Mouse (Mus musculus): ENCODE data around the gene Smurf2. TPM values are rescaled to one million over a fixed set of nuclear protein-coding genes. Genes with fewer than 3 reads are reported as not detected.

Gene Smurf2
- polyA plus RNA-seq (2021; fragmentation: Nextera tagmentation) = 2.4 and 2.8 TPM in 2 replicates
- long read RNA-seq, experiment 1, partial matches to known transcripts = 3 of 14 reads
- long read RNA-seq, experiment 1, other reads (novel, unspliced or antisense) = 11 of 14 reads
- long read RNA-seq, experiment 2, partial matches to known transcripts = 11 of 21 reads
- long read RNA-seq, experiment 2, other reads (novel, unspliced or antisense) = 9 of 21 reads

DNA sequence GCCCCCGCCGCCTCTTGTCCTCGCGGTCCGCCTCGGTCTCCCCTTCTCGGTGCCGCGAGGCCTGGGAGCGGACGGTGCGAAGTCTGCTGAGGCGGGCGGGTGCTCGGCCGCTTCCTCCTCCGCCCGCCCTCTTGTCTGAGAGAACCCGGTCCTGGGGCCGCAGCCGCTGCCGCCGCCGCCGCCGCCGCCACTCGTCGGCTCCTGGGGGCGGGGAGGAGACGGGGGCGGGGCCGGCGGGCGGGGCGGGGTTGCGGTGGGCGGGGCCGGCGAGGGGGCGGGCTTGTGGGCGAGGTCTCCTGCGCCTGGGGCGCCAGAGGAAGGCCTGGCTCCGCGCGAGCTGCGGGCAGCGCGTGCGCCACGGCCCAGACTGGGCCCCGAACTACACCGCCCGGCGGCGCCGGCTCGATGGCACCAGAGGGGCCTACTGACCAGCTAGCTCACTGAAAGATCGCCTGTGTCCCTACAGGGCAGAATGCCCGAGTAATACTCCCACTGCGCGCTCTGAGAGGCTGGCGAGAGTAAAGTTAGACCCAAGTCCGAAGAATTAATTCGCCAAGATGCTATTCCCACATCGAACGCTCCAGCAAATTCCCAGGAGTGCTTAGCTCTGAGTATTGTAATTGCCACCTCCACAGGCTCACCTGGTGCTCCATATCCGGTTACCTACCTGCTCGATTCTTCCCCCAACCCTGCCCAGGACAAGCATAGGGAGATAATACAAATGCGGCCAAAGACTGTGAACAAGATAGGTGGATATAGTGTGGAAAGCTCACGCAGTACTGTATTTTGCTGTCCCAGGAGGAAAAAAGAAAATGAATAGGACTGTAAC is at the start of gene Smurf2:
TSS of gene Smurf2 (minus strand) at position 165 of the 829 bp plus-strand sequence.

DNA sequence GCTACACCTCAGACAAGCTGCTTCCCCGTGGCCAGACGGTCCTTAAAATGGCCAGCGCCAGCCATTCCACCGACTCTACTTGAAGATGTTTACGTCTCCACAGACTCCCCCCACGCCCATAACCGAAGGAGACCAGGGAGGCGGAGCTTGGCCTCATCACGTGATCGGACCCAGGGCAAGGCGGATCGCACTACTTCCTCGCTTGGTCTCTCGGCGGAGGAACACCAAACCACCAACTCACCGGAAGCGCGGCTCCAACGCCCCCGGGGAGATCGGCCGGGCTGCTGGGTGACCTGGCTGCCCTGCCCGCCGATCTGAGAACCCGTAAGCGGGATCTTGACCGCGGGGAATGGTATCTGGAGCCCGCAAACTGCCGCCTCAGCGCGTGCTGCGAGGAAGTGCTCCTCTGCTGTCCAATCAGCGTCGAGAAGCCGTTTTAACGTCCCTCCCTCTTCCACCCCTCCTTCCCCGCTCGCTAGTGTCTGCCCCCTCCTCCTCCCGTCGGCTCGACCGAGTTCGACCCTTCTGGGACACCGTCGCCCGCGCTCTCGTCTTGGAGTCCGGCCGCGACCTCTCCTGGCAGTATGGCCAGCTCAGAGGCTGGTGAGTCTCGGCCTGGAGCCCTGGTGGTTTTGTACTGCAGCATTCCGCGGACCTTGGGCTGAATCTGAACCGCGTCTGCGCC is 131.6 kb downstream of the Smurf2 start, which contains the start of the genes Ddx5 and Cep95:
TSS of gene Ddx5 (minus strand) at position 411 of the 685 bp plus-strand sequence.
TSS of gene Cep95 (plus strand) at position 478 of the 685 bp plus-strand sequence.

DNA sequence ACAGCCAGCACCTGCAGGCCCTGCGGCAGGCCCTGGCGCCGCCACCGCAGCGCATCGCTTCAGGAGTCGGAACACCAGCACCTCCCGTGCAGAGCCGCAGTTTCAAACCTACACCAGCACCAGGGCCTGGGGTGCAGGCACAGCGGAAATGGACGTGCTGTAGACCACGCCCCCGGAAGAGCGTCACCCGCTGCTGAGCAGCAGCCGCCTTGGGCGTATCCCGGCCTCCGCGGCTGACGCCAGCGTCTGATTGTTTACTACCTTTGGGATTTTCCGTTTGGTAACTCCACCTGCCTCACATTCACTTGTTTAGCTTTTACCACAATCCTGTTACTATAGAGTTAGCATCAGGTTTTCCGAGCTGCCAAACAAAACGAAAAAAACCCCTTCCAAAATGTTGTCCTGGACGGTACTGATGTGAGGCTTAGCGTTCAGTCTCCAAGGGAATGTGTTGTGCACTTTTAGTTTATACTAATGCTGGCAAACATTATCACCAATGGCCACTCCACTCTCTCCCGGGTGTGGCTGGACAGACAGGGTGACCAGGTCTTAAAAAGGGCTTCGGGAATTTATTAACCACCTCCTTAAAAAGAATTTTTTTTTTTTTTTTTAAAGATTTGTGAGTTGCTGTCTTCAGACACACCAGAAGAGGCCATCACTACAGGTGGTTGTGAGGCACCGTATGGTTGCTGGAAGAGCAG is 141.0 kb downstream of the Smurf2 start, which contains the start of gene Polg2:
TSS of gene Polg2 (minus strand) at position 150 of the 701 bp plus-strand sequence.

Small RNAs within 50 kb of the gene (microRNA-seq; reads per million reads assigned to microRNA genes)
- not detected for gene Gm25994
- 1.1 reads per million for gene Gm27322
- 26.4 reads per million, percentile 44 among the genes with 10 or more reads in this experiment for gene Mir3064

Other genes starting within 250 kb of the Smurf2 start
- 8.9 and 9.1 TPM in 2 replicates for gene Pecam1, start 170.1 kb downstream of the Smurf2 start, polyA plus RNA-seq (2021; fragmentation: Nextera tagmentation)
- 0.30 and 0.56 TPM in 2 replicates for gene Milr1, start 169.5 kb downstream of the Smurf2 start, polyA plus RNA-seq (2021; fragmentation: Nextera tagmentation)
- gene Polg2, start 141.2 kb downstream of the Smurf2 start, polyA plus RNA-seq (2021; fragmentation: Nextera tagmentation) = 3.9 and 4.2 TPM in 2 replicates
- gene Ddx5, start 131.5 kb downstream of the Smurf2 start, polyA plus RNA-seq (2021; fragmentation: Nextera tagmentation) = 195 and 197 TPM in 2 replicates
- 1.1 and 2.7 TPM in 2 replicates for gene Cep95, start 131.5 kb downstream of the Smurf2 start, polyA plus RNA-seq (2021; fragmentation: Nextera tagmentation)
- 28.6 and 29.6 TPM in 2 replicates for gene Kpna2, start 78.8 kb upstream of the Smurf2 start, polyA plus RNA-seq (2021; fragmentation: Nextera tagmentation)
- 3.6 and 4.1 TPM in 2 replicates for gene 1810010H24Rik, start 105.0 kb upstream of the Smurf2 start, polyA plus RNA-seq (2021; fragmentation: Nextera tagmentation)
- 7.3 and 7.4 TPM in 2 replicates for gene Bptf, start 211.4 kb upstream of the Smurf2 start, polyA plus RNA-seq (2021; fragmentation: Nextera tagmentation)